Mouse (Mus musculus) frontal cortex, adult (tissue): ENCODE data around the gene Etv2.
A peak's percentile ranks its signal among the peaks of the same experiment; 100 is the strongest.

Experiments used
- ATAC-seq: cut with Nextera tagmentation; 2 replicates; pipeline ENCODE4 v1.9.2; 2017; ENCODE audit warnings: mild to moderate bottlenecking, moderate library complexity, mixed read lengths; ENCODE audit not compliant: low TSS enrichment

Gene Etv2

DNA sequence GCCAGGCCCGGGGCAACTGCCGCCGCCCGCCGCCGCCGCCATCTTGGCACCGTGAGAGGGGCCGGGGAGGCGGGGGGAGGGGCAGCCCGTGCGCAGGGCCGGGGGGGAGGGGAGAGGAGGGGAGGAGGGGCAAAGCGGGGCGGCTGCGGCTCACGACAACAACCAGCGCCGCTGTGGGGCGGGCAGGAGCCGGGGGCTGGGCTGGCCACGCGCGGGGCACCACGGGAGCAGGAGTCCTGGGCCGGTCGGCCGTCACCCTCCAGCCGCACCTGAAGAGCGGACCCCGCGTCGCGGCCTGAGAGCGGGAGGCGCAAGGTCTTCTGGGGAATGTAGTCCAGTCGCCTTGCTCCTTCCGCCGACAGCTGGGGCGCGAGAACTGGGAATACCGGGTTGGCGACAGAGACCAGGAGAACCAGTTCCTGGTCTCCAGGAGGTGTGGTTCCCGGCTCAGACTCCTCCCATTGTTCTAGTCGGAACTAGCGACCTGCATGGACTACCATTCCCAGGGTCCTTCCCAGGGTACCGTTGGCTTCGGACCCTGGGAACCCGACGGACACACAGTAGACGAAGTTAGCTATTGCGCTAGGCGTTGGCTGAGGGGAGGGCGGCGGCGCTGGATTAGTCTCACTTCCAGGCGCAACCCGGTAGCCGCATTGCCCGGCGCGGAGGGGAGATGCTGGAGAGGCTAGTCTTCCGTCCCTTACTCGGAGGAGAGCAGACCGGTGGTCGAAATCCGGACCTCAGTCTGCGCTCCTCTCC is 46.8 kb downstream of the Etv2 start, which contains the start of gene Kmt2b:
Gene Kmt2b (minus strand): TSS at position 51 of the 759 bp plus-strand sequence.
- peak; percentile 90 for ATAC-seq

DNA sequence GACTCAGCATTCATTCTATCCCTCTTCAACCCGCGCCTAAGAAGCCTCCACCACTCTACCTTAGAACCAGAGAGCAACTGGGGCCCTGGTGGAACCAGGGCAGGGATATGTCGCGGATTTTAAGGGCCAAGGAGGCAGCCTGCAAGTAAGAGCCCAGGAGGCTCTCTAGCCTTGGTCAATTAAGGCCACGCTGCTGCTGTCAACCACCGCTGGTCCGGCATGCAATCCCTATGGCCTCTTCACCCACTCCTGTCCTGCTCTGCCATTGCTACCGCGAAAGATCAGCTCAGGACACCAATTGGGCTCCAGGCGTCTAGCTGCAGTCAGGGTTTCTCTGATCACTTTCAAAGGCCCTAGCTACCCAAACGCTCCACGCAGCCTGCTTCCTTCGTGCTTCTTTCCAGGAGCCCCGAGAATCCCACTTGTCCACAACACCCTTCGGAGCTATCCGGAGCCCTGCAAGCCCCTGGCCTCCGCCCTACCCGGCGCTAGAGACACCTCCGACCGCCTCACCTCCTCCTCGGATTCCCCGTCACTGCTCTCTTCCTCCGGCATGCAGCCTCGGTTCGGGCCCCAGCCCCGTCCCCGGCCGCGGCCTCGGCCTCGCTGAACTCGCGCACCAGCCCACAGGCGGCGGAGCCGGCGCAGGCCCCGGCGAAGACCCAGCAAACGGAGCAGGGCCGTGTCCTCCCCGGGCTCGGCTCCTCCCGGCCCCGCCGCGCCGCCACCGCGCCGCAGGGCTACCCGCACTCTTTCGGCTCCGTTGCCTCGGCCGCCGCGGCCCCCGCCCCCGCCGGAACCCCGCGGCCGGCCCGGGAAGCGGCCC is 47.6 kb downstream of the Etv2 start:
- peak; percentile 4; the same call in 1 of the 2 replicates for ATAC-seq

DNA sequence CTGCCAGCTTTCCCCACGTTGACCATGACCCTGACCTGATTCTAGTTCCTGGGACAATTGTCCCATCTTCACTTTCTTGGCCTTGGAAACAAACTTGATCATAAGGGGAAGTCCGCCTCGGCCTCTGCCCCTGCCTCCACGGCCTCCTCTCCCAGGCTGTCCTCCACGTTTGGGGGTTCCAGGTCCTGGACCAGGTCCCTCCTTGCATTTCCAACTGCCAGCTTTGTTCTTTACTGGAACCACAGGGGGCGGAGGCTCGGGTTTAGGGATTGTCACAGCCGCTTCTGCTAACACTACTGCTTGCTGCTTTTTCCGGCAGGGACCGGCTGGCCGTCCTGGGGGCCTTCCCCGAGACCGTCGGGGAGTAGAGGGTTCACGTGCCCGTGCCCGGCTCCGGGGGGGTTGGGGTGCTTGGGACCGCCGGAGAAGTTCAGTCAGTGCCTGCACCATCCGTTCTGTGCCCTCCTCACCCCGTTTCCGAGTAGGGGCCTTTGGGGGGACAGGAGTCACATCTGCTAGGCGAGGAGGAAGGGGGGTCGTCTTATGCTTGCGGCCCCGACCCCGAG is 49.1 kb downstream of the Etv2 start:
- ATAC-seq, result no peak

DNA sequence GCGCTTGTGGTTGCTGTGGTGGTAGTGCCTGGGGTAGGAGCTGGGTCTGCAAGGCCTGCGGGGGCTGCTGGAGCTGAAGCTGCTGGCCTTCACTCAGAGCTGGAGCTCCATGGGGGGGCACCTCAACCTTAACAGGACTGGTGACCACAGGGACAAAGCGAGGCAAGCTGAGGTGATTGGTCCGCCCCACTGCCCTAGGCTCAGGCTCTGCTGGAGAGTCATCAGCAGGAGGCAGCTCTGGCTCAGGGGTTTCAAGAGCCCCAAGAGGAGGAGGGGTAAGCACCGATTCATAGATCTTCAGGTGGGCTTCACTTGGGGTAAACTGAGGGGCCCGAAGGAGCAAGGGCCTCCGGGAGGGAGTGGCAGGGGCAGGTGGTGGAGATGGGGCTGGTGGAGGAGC is 50.5 kb downstream of the Etv2 start:
- no peak for ATAC-seq

DNA sequence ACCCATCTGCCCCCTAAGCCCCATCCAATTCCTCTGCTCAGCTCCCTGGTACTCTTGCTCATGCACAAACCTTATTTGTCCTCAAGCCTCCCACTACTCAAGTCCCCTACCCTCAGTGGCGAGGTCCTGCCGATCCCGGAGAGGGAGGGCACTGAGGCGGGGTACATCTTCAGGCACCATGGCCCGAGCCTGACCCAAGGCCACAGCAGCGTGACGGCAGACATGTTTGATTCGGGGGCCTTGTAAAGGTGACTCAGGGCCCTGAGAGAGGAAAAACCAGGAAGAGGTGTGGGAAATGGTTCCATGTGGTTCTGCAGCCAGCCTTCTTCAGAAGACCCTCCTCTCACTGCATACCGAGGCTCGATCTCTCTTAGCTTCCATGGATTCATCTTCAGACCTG is 51.3 kb downstream of the Etv2 start:
- no peak for ATAC-seq
